Mouse (Mus musculus) liver, postnatal 0 days (tissue): ENCODE results near the gene Rspo4. TPM values are rescaled to one million over a fixed set of nuclear protein-coding genes. Genes with fewer than 3 reads are reported as not detected.

Source experiments
- ATAC-seq: fragments of 200-750 bp; cut with Nextera tagmentation; 2 replicates; pipeline ENCODE4 v1.8.0; 2017; ENCODE audit warnings: mild to moderate bottlenecking, moderate library complexity
- DNase-seq: peaks from one replicate; pipeline ENCODE4 v3.0.0-alpha.2; 2016
- H3K27ac ChIP-seq: fragments of 300-500 bp; sonication (generic); 2 replicates; pipeline ENCODE4 v1.5.1; 2014; ENCODE audit warnings: antibody characterized with exemption, moderate library complexity, mild to moderate bottlenecking, low read depth
- H3K27me3 ChIP-seq: fragments of 300-500 bp; sonication (generic); 2 replicates; pipeline ENCODE4 v1.6.1; 2014; ENCODE audit warnings: low read length, control low read depth, mixed read lengths; ENCODE audit not compliant: insufficient read depth
- H3K36me3 ChIP-seq: fragments of 300-500 bp; sonication (generic); replicated peaks from 2 replicates; pipeline ENCODE4 v1.6.1; 2014; ENCODE audit warnings: mild to moderate bottlenecking, control low read depth, low read length, moderate library complexity, mixed read lengths; ENCODE audit not compliant: insufficient read depth
- H3K4me1 ChIP-seq: fragments of 300-500 bp; sonication (generic); 2 replicates; pipeline ENCODE4 v1.6.1; 2014; ENCODE audit warnings: antibody characterized with exemption, mild to moderate bottlenecking, control low read depth; ENCODE audit not compliant: insufficient read depth
- H3K4me2 ChIP-seq: fragments of 300-500 bp; sonication (generic); 2 replicates; pipeline ENCODE4 v1.6.1; 2014; ENCODE audit warnings: low read depth, mild to moderate bottlenecking, low read length, moderate library complexity, mixed read lengths
- H3K4me3 ChIP-seq: fragments of 300-500 bp; sonication (generic); 2 replicates; pipeline ENCODE4 v1.5.1; 2014; ENCODE audit warnings: low read depth, low read length
- H3K9ac ChIP-seq: fragments of 300-500 bp; sonication (generic); replicated peaks from 2 replicates; pipeline ENCODE4 v1.6.1; 2014; ENCODE audit warnings: mild to moderate bottlenecking, moderate library complexity
- H3K9me3 ChIP-seq: fragments of 300-500 bp; sonication (generic); 2 replicates; pipeline ENCODE4 v1.6.1; 2016; ENCODE audit warnings: mild to moderate bottlenecking, control low read depth, low read length, mixed read lengths
- CTCF ChIP-seq: sonication (generic); IDR thresholded peaks from 2 replicates; pipeline ENCODE4 v1.5.1; 2016; ENCODE audit warnings: antibody characterized with exemption, low read depth
- EP300 ChIP-seq: IDR thresholded peaks from 2 replicates; pipeline ENCODE4 v1.6.1; 2016; ENCODE audit warnings: antibody characterized with exemption, low read depth, mild to moderate bottlenecking
- WGBS: fragments of 180-500 bp; shearing (Covaris S2); extraction: QIAGEN DNeasy Blood & Tissue Kit; methylation state at CpG from one replicate; pipeline ENCODE4 v1.1.7; 2014; ENCODE audit not compliant: insufficient replicate concordance; 5-methylcytosine and 5-hydroxymethylcytosine counted together
- polyA plus RNA-seq: library from polyadenylated mRNA; unstranded; fragments of >200 nt; fragmentation: Nextera tagmentation; extraction: Ambion mirVana; gene quantifications from 2 replicates; pipeline ENCODE4 v1.2.1, GENCODE M21; 2015

The Rspo4 gene
- polyA plus RNA-seq, 1 experiment from 2014 or later = 0.05 TPM

DNA sequence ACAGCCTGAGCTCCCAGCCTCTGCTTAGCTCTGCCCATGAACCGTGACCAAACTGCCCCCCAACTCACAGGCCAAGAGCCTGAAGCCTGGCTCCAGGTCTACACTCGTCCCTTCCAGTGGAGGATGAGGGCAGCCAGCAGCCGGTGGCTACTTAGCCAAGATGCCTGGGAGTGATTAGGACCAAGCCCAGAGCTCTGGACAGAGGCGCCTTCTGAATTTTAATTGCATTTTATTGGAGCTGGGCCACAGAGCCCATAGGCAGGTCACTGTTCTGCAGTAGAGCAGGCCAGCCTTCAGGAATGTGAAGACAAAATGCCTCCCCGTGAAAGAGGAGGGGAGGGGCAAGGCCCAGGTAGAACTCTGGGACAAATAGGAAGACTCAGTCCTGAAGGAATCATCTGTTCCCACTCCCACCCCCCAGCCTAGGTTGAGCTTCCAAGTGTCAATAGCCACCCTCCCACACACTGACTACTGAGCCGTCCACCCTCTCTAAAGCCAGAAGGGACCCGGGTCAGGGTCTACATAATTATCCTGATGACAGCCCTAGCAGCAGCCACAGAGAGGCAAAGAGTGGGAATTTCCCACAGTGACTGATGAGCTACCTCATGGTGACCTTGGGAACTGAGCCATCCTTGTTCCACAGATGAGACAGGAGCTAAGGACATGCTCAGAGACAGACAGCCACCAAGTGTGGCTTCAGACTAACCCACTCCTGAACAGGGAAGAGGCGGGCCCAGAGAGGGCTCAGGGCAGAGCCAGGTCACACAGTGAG lies 51.7 kb downstream of the Rspo4 start:
- H3K27ac ChIP-seq = no peak overlapping the region
- H3K36me3 ChIP-seq = no peaks in the 10 kb centered on the region
- no peaks in the 10 kb centered on the region for H3K4me1 ChIP-seq
- TF ChIP-seq EP300 (no peak), CTCF (no peak)
- no peak overlapping the region for H3K4me2 ChIP-seq
- ATAC-seq (no peak), DNase-seq (no peak)
- H3K9me3 ChIP-seq = no peaks in the 10 kb centered on the region
- no peak overlapping the region for H3K9ac ChIP-seq
- WGBS = 68% methylated on average over 8 of the region's 8 CpGs
- H3K27me3 ChIP-seq = no peaks in the 10 kb centered on the region
- H3K4me3 ChIP-seq = no peak overlapping the region

DNA sequence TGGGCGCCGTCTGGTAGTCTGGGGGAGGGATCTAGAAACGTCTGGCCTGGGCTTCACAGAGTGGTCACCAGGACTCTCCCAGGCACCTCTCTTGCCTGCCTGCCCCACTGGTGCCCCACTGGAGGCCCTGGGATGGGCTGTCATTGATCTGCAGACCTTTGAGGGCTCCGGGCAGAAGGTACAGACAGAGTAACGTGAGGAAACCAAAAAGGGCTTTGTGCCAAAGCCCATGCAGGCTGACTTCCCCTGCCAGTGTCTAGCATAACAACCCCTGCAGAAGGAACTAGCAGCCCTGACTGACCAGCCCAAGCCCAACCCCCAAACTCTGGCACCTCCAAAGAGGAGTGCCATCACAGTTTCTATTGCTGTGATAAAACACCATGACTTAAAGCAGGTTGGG lies 53.2 kb downstream of the Rspo4 start:
- DNase-seq (no peak), ATAC-seq (no peak)
- Histone ChIP-seq H3K4me2 (no peak overlapping the region), H3K27ac (no peak overlapping the region), H3K9me3 (no peaks in the 10 kb centered on the region), H3K4me1 (no peaks in the 10 kb centered on the region), H3K27me3 (no peaks in the 10 kb centered on the region), H3K36me3 (no peaks in the 10 kb centered on the region), H3K4me3 (no peak overlapping the region), H3K9ac (no peak overlapping the region)
- WGBS = 64% methylated on average over 5 of the region's 5 CpGs
- TF ChIP-seq EP300 (no peak), CTCF (no peak)

DNA sequence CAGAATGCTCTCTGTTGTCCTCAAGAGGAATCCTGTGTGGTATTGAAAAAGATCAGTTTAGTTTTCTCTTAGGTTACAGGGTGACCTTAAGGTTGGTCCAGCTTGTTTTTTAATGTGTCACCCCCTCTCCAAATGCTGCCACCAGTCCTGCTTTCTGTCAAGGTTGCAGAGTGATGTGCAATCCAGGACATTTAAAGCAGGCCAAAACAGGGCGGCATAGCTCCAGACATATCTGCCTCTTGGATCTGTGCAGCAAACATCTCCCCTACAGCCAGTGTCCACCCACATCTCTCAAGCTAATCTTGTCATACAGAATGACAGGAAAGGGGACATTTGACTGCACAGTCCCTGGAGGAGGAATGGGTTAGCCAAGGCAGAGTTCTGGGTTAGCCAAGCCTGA lies 55.4 kb downstream of the Rspo4 start:
- Histone ChIP-seq H3K27ac (no peak overlapping the region), H3K9ac (no peak overlapping the region), H3K4me1 (no peaks in the 10 kb centered on the region), H3K27me3 (no peaks in the 10 kb centered on the region), H3K36me3 (no peaks in the 10 kb centered on the region), H3K9me3 (no peaks in the 10 kb centered on the region), H3K4me3 (no peak overlapping the region), H3K4me2 (no peak overlapping the region)
- TF ChIP-seq CTCF (no peak), EP300 (no peak)
- WGBS = 71% methylated on average over 1 of the region's 1 CpGs
- no peak for DNase-seq
- ATAC-seq = no peak

DNA sequence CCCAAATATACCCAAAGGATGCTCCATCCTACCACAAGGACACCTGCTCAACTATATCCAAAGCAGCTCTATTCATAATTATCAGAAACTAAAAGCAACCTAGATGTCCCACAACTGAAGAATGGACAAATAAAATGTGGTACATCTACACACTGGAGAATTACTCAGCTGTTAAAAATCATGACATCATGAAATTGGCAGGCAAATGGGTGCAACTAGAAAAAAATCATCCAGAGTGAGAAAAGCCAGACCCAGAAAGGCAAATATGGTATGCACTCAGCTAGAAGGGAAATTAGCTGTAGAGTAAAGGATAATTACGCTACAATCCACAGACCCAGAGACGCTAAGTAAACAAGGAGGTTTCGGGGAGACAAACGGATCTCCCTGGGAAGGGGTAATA lies 58.1 kb downstream of the Rspo4 start:
- Histone ChIP-seq H3K9me3 (no peaks in the 10 kb centered on the region), H3K27me3 (no peaks in the 10 kb centered on the region), H3K4me1 (no peaks in the 10 kb centered on the region), H3K4me3 (no peak overlapping the region), H3K36me3 (no peaks in the 10 kb centered on the region), H3K9ac (no peak overlapping the region), H3K4me2 (no peak overlapping the region), H3K27ac (no peak overlapping the region)
- no peak for ATAC-seq
- DNase-seq = no peak
- TF ChIP-seq CTCF = no peak
- TF ChIP-seq EP300 = no peak
- 52% methylated on average over 4 of the region's 4 CpGs for WGBS

GRCm38 (mm10) chr2:151903267-151903666 lies 60.5 kb downstream of the Rspo4 start:
- DNase-seq = no peak
- TF ChIP-seq EP300 (no peak), CTCF (no peak)
- no peak overlapping the region for H3K9ac ChIP-seq
- no peaks in the 10 kb centered on the region for H3K9me3 ChIP-seq
- no peaks in the 10 kb centered on the region for H3K36me3 ChIP-seq
- no peak overlapping the region for H3K4me2 ChIP-seq
- no peak overlapping the region for H3K4me3 ChIP-seq
- H3K27me3 ChIP-seq = no peaks in the 10 kb centered on the region
- H3K4me1 ChIP-seq = no peaks in the 10 kb centered on the region
- 72% methylated on average over 6 of the region's 6 CpGs for WGBS
- no peak overlapping the region for H3K27ac ChIP-seq
- no peak for ATAC-seq

- TF ChIP-seq CTCF (no peak), EP300 (no peak)
- Histone ChIP-seq H3K9me3 (no peaks in the 10 kb centered on the region), H3K9ac (no peak overlapping the region), H3K36me3 (no peaks in the 10 kb centered on the region), H3K4me2 (no peak overlapping the region), H3K4me3 (no peak overlapping the region), H3K27me3 (no peaks in the 10 kb centered on the region), H3K27ac (no peak overlapping the region), H3K4me1 (no peaks in the 10 kb centered on the region)
- 76% methylated on average over 4 of the region's 4 CpGs for WGBS
- ATAC-seq = no peak
- DNase-seq = no peak
These were observed 61.2 kb downstream of the Rspo4 start for GRCm38 (mm10) chr2:151903933-151904332.
